ENCODE assay signal across 8 mouse cellular contexts in the genomic region with DNA sequence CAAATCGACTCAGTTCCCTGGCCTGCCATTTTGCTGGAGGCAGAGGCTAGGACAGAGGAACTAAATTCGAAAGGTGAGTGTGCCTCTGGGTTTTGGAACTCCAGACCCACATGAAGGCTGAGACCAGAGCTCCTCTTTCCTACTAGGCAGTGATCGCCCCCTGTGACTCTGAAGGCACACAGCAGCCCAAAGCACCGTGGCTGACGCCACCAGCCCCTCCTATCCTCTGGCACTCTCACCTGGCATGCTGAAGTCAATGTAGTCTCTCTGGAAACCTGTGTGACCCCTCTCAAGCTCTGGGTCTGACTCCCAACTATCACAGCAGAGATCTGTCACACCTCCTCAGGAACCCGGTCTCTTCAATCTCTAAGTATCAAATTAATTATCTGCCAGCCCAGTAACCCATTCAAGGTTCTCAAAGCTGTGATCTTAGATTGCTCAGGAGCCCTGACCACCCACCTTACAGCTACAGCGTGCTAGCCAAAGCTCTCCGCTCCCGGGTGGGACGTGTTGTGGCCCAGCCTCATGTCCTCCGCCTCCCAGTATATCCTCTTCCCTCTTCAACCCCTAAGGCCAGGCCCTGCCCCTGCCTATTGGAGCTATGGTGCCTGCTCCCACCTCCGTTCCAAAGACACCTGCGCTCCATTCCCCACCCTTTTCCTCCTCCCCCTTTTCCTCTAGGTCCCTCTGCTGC. TPM values are rescaled to one million over a fixed set of nuclear protein-coding genes. Genes with fewer than 3 reads are reported as not detected.
DNase-seq lines count a peak whose midpoint lies in the region; ATAC-seq lines count a peak whose summit lies in the region.

No protein-coding gene starts in this region.

- peak overlapping the region; percentile 54 for H3K4me3 ChIP-seq in lung, embryonic 15.5 days
- peak overlapping the region; percentile 59 for H3K4me3 ChIP-seq in hindbrain, embryonic 12.5 days
- H3K4me3 ChIP-seq in midbrain, embryonic 11.5 days (ENCODE audit: low read depth, low read length): peak overlapping the region; percentile 56

- WGBS in lung, embryonic 15.5 days: 6% methylated on average over 13 of the region's 13 CpGs
- 11% methylated on average over 13 of the region's 13 CpGs for WGBS in hindbrain, embryonic 12.5 days
- whole genome bisulfite sequencing in midbrain, embryonic 11.5 days: 9% methylated on average over 13 of the region's 13 CpGs

- H3K27me3 ChIP-seq in lung, embryonic 15.5 days: peaks cover 45% of the 10 kb centered on the region
- H3K27me3 ChIP-seq in hindbrain, embryonic 12.5 days: peaks cover 23% of the 10 kb centered on the region
- peaks cover 14% of the 10 kb centered on the region for H3K27me3 ChIP-seq in midbrain, embryonic 11.5 days (ENCODE audit: control insufficient read depth, insufficient read depth, low read length)

- DNase-seq in lung, postnatal 36 days: no peak
- peak; percentile 26 for DNase-seq in embryo, embryonic 10.5 days (ENCODE audit: low spot score)
- peak; percentile 94 for DNase-seq in midbrain, embryonic 11.5 days (ENCODE audit: low spot score, missing footprints)
- peak; percentile 49 for DNase-seq in telencephalon, adult 2 months (ENCODE audit: low read depth, low spot score)
- DNase-seq in lung, postnatal 25 days (ENCODE audit: low spot score): no peak

- H3K9me3 ChIP-seq in lung, embryonic 15.5 days: no peaks in the 10 kb centered on the region
- H3K9me3 ChIP-seq in hindbrain, embryonic 12.5 days (replicated peaks): no peaks in the 10 kb centered on the region
- no peaks in the 10 kb centered on the region for H3K9me3 ChIP-seq in midbrain, embryonic 11.5 days (ENCODE audit: control insufficient read depth, low read length)

- H3K9ac ChIP-seq in lung, embryonic 15.5 days: no peak overlapping the region
- peak overlapping the region; percentile 69 for H3K9ac ChIP-seq in hindbrain, embryonic 12.5 days
- H3K9ac ChIP-seq in midbrain, embryonic 11.5 days (ENCODE audit: low read length): peak overlapping the region; percentile 31

- peak; percentile 60; the same call in 1 of the 2 replicates for ATAC-seq in lung, embryonic 15.5 days (ENCODE audit: borderline replicate concordance, extremely low read depth, low FRiP score, low TSS enrichment)
- peak; percentile 79 for ATAC-seq in hindbrain, embryonic 12.5 days (ENCODE audit: low FRiP score)
- peak; percentile 79 for ATAC-seq in midbrain, embryonic 11.5 days (ENCODE audit: low FRiP score)
- ATAC-seq in erythroblast, adult 5-6 weeks (replicated peaks; ENCODE audit: low FRiP score, poor library complexity, severe bottlenecking): no peak

- no peak overlapping the region for H3K27ac ChIP-seq in lung, embryonic 15.5 days
- H3K27ac ChIP-seq in hindbrain, embryonic 12.5 days: peak overlapping the region; percentile 74; the same call in 1 of the 2 replicates
- H3K27ac ChIP-seq in midbrain, embryonic 11.5 days (ENCODE audit: low read depth, low read length): no peak overlapping the region

- no peaks in the 10 kb centered on the region for H3K36me3 ChIP-seq in lung, embryonic 15.5 days
- H3K36me3 ChIP-seq in hindbrain, embryonic 12.5 days: no peaks in the 10 kb centered on the region
- H3K36me3 ChIP-seq in midbrain, embryonic 11.5 days (ENCODE audit: control insufficient read depth, insufficient read depth, low read length): no peaks in the 10 kb centered on the region

- peaks cover 7% of the 10 kb centered on the region for H3K4me1 ChIP-seq in lung, embryonic 15.5 days
- H3K4me1 ChIP-seq in hindbrain, embryonic 12.5 days: peaks cover 16% of the 10 kb centered on the region
- peaks cover 3% of the 10 kb centered on the region; the same call in 1 of the 2 replicates for H3K4me1 ChIP-seq in midbrain, embryonic 11.5 days (ENCODE audit: control insufficient read depth, insufficient read depth, low read length)

- H3K4me2 ChIP-seq in lung, embryonic 15.5 days: peak overlapping the region; percentile 99
- H3K4me2 ChIP-seq in hindbrain, embryonic 12.5 days (replicated peaks): peak overlapping the region; percentile 98
- H3K4me2 ChIP-seq in midbrain, embryonic 11.5 days: peak overlapping the region; percentile 97

RNA-seq across cellular contexts. Expression of a gene that starts 0.4 kb away (rescaled TPM):
- 0.34 and 0.46 TPM in 2 replicates for polyA plus RNA-seq in lung, embryonic 15.5 days (2015; fragmentation: Nextera tagmentation; extraction: Ambion mirVana)
- polyA plus RNA-seq in hindbrain, embryonic 12.5 days (2016; fragmentation: Nextera tagmentation; extraction: Ambion mirVana): 8.9 and 11.9 TPM in 2 replicates
- 2.2 and 2.6 TPM in 2 replicates for polyA plus RNA-seq in midbrain, embryonic 11.5 days (2014; fragmentation: Nextera tagmentation; extraction: Ambion mirVana)
- not detected in 2 replicates for total RNA-seq in erythroblast, adult 5-6 weeks (2015; ENCODE audit: low replicate concordance)
- not detected in 2 replicates for total RNA-seq in erythroblast, adult 5-6 weeks (2017; ENCODE audit: low replicate concordance)

Comparison
In these comparisons a context has a peak if more than half of its experiments do, and no peak if none do; other contexts are left out.
1. DNase-seq: peak in embryo, embryonic 10.5 days (single experiment), midbrain, embryonic 11.5 days (single experiment) and telencephalon, adult 2 months (single experiment); none in lung, postnatal 36 days (single experiment) and lung, postnatal 25 days (single experiment).
2. Peak in every context shown above with its lines, with median percentiles within 50 percentile points of each other: H3K4me2 ChIP-seq and H3K4me3 ChIP-seq.